Comparison of ENCODE assay signal across 10 mouse cellular contexts in genomic region chr10:77613409-77613808, GRCm38 (mm10). TPM values are rescaled to one million over a fixed set of nuclear protein-coding genes. Genes with fewer than 3 reads are reported as not detected.
DNase-seq lines count a peak whose midpoint lies in the region; ATAC-seq and TF ChIP-seq lines count a peak whose summit lies in the region.
"Had no signal": no experiment of that assay in that cellular context is flagged by ENCODE, and none has a peak within 500 bp of the region (broad histone marks: within the 10 kb centered on the region; RNA-seq: fewer than 3 reads in every experiment).

No protein-coding gene starts in this region.

- 0 out of 2 replicates have a peak overlapping the region, but pooled peaks have one; percentile 5 for H3K9ac ChIP-seq in lung, postnatal 0 days (replicated peaks; ENCODE audit: low read depth)

- no peak for TF ChIP-seq POLR2A in cortical plate, adult 2 months (IDR thresholded peaks at IDR 0.05; ENCODE audit: extremely low read depth, insufficient read depth, low read length)

- H3K4me3 ChIP-seq in cortical plate, adult 2 months (ENCODE audit: insufficient read depth, low read length) = no peak overlapping the region
- no peak overlapping the region for H3K4me3 ChIP-seq in lung, postnatal 0 days (ENCODE audit: low read depth, low read length)
- H3K4me3 ChIP-seq: myocyte had no signal

- H3K27ac ChIP-seq in cortical plate, adult 2 months (ENCODE audit: insufficient read depth, low read length) = 0 out of 2 replicates have a peak overlapping the region, but pooled peaks have one; percentile 24
- H3K27ac ChIP-seq in lung, postnatal 0 days (ENCODE audit: low read length) = peak overlapping the region; percentile 90

- 40% methylated on average over 3 of the region's 3 CpGs for WGBS in lung, postnatal 0 days

- H3K4me2 ChIP-seq in lung, postnatal 0 days (replicated peaks; ENCODE audit: low read depth, low read length) = no peak overlapping the region

- peak; percentile 79 for DNase-seq in gastrocnemius, adult 18-20 months (ENCODE audit: low spot score)
- DNase-seq in gastrocnemius, postnatal 4 days (ENCODE audit: low spot score in 2 of 2) = no peak
- DNase-seq in kidney, adult 11 months = peak; percentile 84
- DNase-seq in lung, postnatal 0 days (ENCODE audit: low spot score) = peak; percentile 92
- DNase-seq in layer of hippocampus, adult 9-10 months (ENCODE audit: low spot score) = no peak

- peaks cover 27% of the 10 kb centered on the region for H3K36me3 ChIP-seq in lung, postnatal 0 days (ENCODE audit: insufficient read depth, low read length)

- TF ChIP-seq EP300 in lung, postnatal 0 days (IDR thresholded peaks at IDR 0.05) = peak; percentile 83

- no peaks in the 10 kb centered on the region for H3K27me3 ChIP-seq in lung, postnatal 0 days (replicated peaks; ENCODE audit: insufficient read depth, low read length)

- peak; percentile 89 for ATAC-seq in lung, postnatal 0 days
- ATAC-seq in monocyte, adult 5-6 weeks (replicated peaks; ENCODE audit: insufficient number of reproducible peaks, low FRiP score, low TSS enrichment, poor library complexity, severe bottlenecking) = no peak
- no peak for ATAC-seq in cerebellum, adult (ENCODE audit: insufficient number of reproducible peaks, low FRiP score, low TSS enrichment)

- H3K4me1 ChIP-seq in cortical plate, adult 2 months (ENCODE audit: control insufficient read depth, insufficient read depth, low read length) = peaks cover 10% of the 10 kb centered on the region
- peaks cover 6% of the 10 kb centered on the region; the same call in 1 of the 2 replicates for H3K4me1 ChIP-seq in lung, postnatal 0 days (ENCODE audit: insufficient read depth, low read depth, low read length)

- H3K9me3 ChIP-seq in lung, postnatal 0 days (ENCODE audit: low read length) = no peaks in the 10 kb centered on the region

- TF ChIP-seq CTCF in cortical plate, adult 2 months (IDR thresholded peaks at IDR 0.05; ENCODE audit: extremely low read depth, insufficient read depth, low read length) = no peak
- TF ChIP-seq CTCF in lung, postnatal 0 days (IDR thresholded peaks at IDR 0.05) = no peak

RNA-seq across cellular contexts. Expression of gene Gm49325, which starts 7.4 kb away (rescaled TPM):
- 10 to 100 TPM in 1 of 2 experiments, 1 to 10 TPM in 1; 8.6 to 11.4 TPM for total RNA-seq in gastrocnemius, adult 18-20 months (2021)
- 10 to 100 TPM; 13.8 to 14.9 TPM for total RNA-seq in gastrocnemius, postnatal 4 days (2021)
- 9.3 TPM in 1 of 2 replicates, not detected in the other for polyA plus RNA-seq in cortical plate, adult 2 months (2012; rRNA removed)
- polyA plus RNA-seq in lung, postnatal 0 days (2015; fragmentation: Nextera tagmentation; extraction: Ambion mirVana) = 4.9 and 6.4 TPM in 2 replicates
- 1.7 to 5.5 TPM in 2 of 3 replicates, not detected in the other for total RNA-seq in monocyte, adult 5-6 weeks (2017)
- total RNA-seq: hematopoietic stem cell, adult 5-6 weeks had no signal

RNA-seq across cellular contexts. Expression of gene Sumo3, which starts 7.5 kb away (rescaled TPM):
- 10 to 100 TPM; 44.5 to 47.4 TPM for total RNA-seq in gastrocnemius, adult 18-20 months (2021)
- total RNA-seq in gastrocnemius, postnatal 4 days (2021) = 10 to 100 TPM; 92.1 to 96.0 TPM
- 270 and 272 TPM in 2 replicates for polyA plus RNA-seq in cortical plate, adult 2 months (2012; rRNA removed)
- 185 and 209 TPM in 2 replicates for polyA plus RNA-seq in lung, postnatal 0 days (2015; fragmentation: Nextera tagmentation; extraction: Ambion mirVana)
- 84.2 to 128 TPM (median 126 TPM) in 3 replicates for total RNA-seq in monocyte, adult 5-6 weeks (2017)

RNA-seq across cellular contexts. Expression of gene Ube2g2, which starts 8.7 kb away (rescaled TPM):
- total RNA-seq in gastrocnemius, adult 18-20 months (2021) = 100 to 1,000 TPM in 1 of 2 experiments, 10 to 100 TPM in 1; 96.1 to 101 TPM
- total RNA-seq in gastrocnemius, postnatal 4 days (2021) = 10 to 100 TPM; 89.7 to 93.0 TPM
- 38.8 and 40.7 TPM in 2 replicates for polyA plus RNA-seq in cortical plate, adult 2 months (2012; rRNA removed)
- polyA plus RNA-seq in lung, postnatal 0 days (2015; fragmentation: Nextera tagmentation; extraction: Ambion mirVana) = 59.8 and 65.6 TPM in 2 replicates
- 60.6 to 127 TPM (median 70.3 TPM) in 3 replicates for total RNA-seq in monocyte, adult 5-6 weeks (2017)

RNA-seq across cellular contexts. Expression of gene Pttg1ip, which starts 31.9 kb away (rescaled TPM):
- total RNA-seq in gastrocnemius, adult 18-20 months (2021) = 10 to 100 TPM; 23.0 to 33.6 TPM
- total RNA-seq in gastrocnemius, postnatal 4 days (2021) = 100 to 1,000 TPM in 1 of 2 experiments, 10 to 100 TPM in 1; 95.8 to 103 TPM
- polyA plus RNA-seq in cortical plate, adult 2 months (2012; rRNA removed) = 111 and 113 TPM in 2 replicates
- polyA plus RNA-seq in lung, postnatal 0 days (2015; fragmentation: Nextera tagmentation; extraction: Ambion mirVana) = 189 and 207 TPM in 2 replicates
- total RNA-seq in monocyte, adult 5-6 weeks (2017) = 79.9 to 128 TPM (median 104 TPM) in 3 replicates

Comparison
In these comparisons a context has a peak if more than half of its experiments do, and no peak if none do; other contexts are left out.
1. DNase-seq: peak in gastrocnemius, adult 18-20 months (single experiment), kidney, adult 11 months (single experiment) and lung, postnatal 0 days (single experiment); none in gastrocnemius, postnatal 4 days (0 of 2) and layer of hippocampus, adult 9-10 months (single experiment).